Mouse (Mus musculus): ENCODE measurements around the gene Rbm19.

DNA sequence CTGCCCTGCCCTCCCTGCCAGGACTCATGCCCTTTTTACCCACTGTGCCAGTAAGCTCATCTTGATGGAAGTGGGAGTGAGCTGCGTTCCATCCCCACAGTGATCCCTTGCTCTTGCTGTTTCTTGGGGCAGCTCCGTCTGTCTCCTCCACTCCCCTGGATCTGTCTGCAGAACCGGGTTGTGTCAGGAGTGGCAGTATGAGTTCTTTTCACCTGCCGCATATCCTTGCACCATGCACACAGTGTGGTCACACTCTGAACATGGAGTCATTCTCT lies 60.7 kb downstream of the Rbm19 start:
- TF ChIP-seq CTCF (IDR thresholded peaks at IDR 0.05; ENCODE audit: insufficient read depth, low read length) (no peak), POLR2A (IDR thresholded peaks at IDR 0.05; ENCODE audit: borderline replicate concordance, extremely low read depth, low read depth, low read length) (no peak)
